Mouse (Mus musculus) c-Kit-positive CD71-positive TER-119-positive erythroid progenitor cells, embryonic 14.5 days (primary cell): ENCODE data around the gene Obp1a.

ENCODE experiments used
- DNase-seq: peaks from one replicate; pipeline ENCODE4 v3.0.0-alpha.2; 2013; ENCODE audit warnings: low spot score

Gene Obp1a

GRCm38 (mm10) chrX:78091274-78091673, at the start of gene Obp1a:
Gene Obp1a (minus strand): TSS chrX:78091374.
- no peak for DNase-seq

DNA sequence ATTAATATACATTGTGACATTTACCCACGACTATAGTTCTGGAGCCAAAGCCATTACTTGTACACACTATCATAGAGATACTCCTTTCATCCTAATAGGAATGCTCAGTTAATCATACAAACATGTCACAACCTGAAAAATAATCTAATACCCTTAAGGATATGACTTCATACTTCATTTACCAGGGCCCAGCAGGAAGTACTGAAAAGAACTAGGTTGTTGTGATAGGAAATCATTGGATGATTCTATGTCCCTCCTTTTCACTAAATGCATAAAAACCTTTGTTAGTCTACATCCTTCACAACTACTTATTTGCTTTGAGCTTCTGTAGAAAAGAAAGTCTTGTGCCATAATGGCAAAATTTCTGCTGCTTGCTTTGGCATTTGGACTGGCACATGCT, 34.0 kb upstream of the Obp1a start, which contains the start of gene Gm5938:
TSS of gene Gm5938 (plus strand) at position 301 of the 400 bp plus-strand sequence.
- no peak for DNase-seq
